Mouse (Mus musculus) hindbrain, embryonic 13.5 days (tissue): Measurements from ENCODE around the gene Gjb3. TPM values are rescaled to one million over a fixed set of nuclear protein-coding genes. Genes with fewer than 3 reads are reported as not detected.

Source experiments
- ATAC-seq: fragments of 200-750 bp; cut with Nextera tagmentation; 2 replicates; pipeline ENCODE4 v1.8.0; 2017; ENCODE audit warnings: moderate TSS enrichment; ENCODE audit not compliant: low FRiP score
- H3K27ac ChIP-seq: fragments of 300-500 bp; sonication (generic); 2 replicates; pipeline ENCODE4 v1.5.1; 2015; ENCODE audit warnings: inconsistent platforms, mild to moderate bottlenecking, moderate library complexity
- H3K27me3 ChIP-seq: fragments of 300-500 bp; sonication (generic); 2 replicates; pipeline ENCODE4 v1.6.1; 2015; ENCODE audit warnings: mild to moderate bottlenecking, inconsistent platforms
- H3K36me3 ChIP-seq: fragments of 300-500 bp; sonication (generic); 2 replicates; pipeline ENCODE4 v1.6.1; 2015; ENCODE audit warnings: mild to moderate bottlenecking, inconsistent platforms
- H3K4me1 ChIP-seq: fragments of 300-500 bp; sonication (generic); replicated peaks from 2 replicates; pipeline ENCODE4 v1.6.1; 2015; ENCODE audit warnings: inconsistent platforms
- H3K4me2 ChIP-seq: fragments of 300-500 bp; sonication (generic); 2 replicates; pipeline ENCODE4 v1.6.1; 2015; ENCODE audit warnings: inconsistent platforms, mild to moderate bottlenecking, moderate library complexity
- H3K4me3 ChIP-seq: fragments of 300-500 bp; sonication (generic); 2 replicates; pipeline ENCODE4 v1.5.1; 2015; ENCODE audit warnings: mild to moderate bottlenecking, inconsistent platforms
- H3K9ac ChIP-seq: fragments of 300-500 bp; sonication (generic); 2 replicates; pipeline ENCODE4 v1.6.1; 2015; ENCODE audit warnings: mild to moderate bottlenecking, inconsistent platforms
- H3K9me3 ChIP-seq: fragments of 300-500 bp; sonication (generic); 2 replicates; pipeline ENCODE4 v1.6.1; 2016; ENCODE audit warnings: inconsistent platforms
- WGBS: fragments of 180-500 bp; shearing (Covaris S2); methylation state at CpG from one replicate; pipeline ENCODE4 v1.1.7; 2015; 5-methylcytosine and 5-hydroxymethylcytosine counted together
- polyA plus RNA-seq: library from polyadenylated mRNA; unstranded; fragments of >200 nt; fragmentation: Nextera tagmentation; extraction: Ambion mirVana; gene quantifications from 2 replicates; pipeline ENCODE4 v1.2.1, GENCODE M21; 2015

Gene Gjb3
- polyA plus RNA-seq, 1 experiment from 2014 or later = 0.30 TPM

GRCm38 (mm10) chr4:127363331-127363730 is 32.7 kb upstream of the Gjb3 start:
- 60% methylated on average over 4 of the region's 4 CpGs for WGBS
- Histone ChIP-seq H3K4me2 (no peak overlapping the region), H3K9ac (no peak overlapping the region), H3K4me3 (no peak overlapping the region), H3K4me1 (peaks cover 17% of the 10 kb centered on the region), H3K27ac (no peak overlapping the region), H3K27me3 (0 out of 2 replicates have a peak, but pooled peaks cover 10% of the 10 kb centered on the region), H3K9me3 (no peaks in the 10 kb centered on the region), H3K36me3 (no peaks in the 10 kb centered on the region)
- no peak for ATAC-seq

GRCm38 (mm10) chr4:127362520-127362919 is 31.9 kb upstream of the Gjb3 start:
- no peak overlapping the region for H3K4me3 ChIP-seq
- H3K27me3 ChIP-seq = 0 out of 2 replicates have a peak, but pooled peaks cover 14% of the 10 kb centered on the region
- H3K9ac ChIP-seq = no peak overlapping the region
- H3K4me1 ChIP-seq = peaks cover 23% of the 10 kb centered on the region
- no peaks in the 10 kb centered on the region for H3K9me3 ChIP-seq
- WGBS = 92% methylated on average over 3 of the region's 3 CpGs
- no peak overlapping the region for H3K27ac ChIP-seq
- H3K36me3 ChIP-seq = no peaks in the 10 kb centered on the region
- ATAC-seq = no peak
- no peak overlapping the region for H3K4me2 ChIP-seq

- Histone ChIP-seq H3K4me3 (no peak within 1 kb of the TSS), H3K9ac (no peak within 1 kb of the TSS), H3K27ac (no peak within 1 kb of the TSS), H3K27me3 (0 out of 2 replicates have a peak, but pooled peaks cover 17% of the 10 kb centered on the region), H3K36me3 (no peaks in the 10 kb centered on the region), H3K4me2 (no peak within 1 kb of the TSS), H3K9me3 (no peaks in the 10 kb centered on the region), H3K4me1 (peaks cover 20% of the 10 kb centered on the region)
- WGBS = 28% methylated on average over 5 of the region's 5 CpGs
- no peak for ATAC-seq
These were observed 27.4 kb upstream of the Gjb3 start, which contains the start of gene Gjb5 for GRCm38 (mm10) chr4:127358018-127358417. Gene Gjb5, minus strand, starts transcription at chr4:127358181.

GRCm38 (mm10) chr4:127354506-127355485 is 24.2 kb upstream of the Gjb3 start:
- Histone ChIP-seq H3K9ac (no peak overlapping the region), H3K9me3 (no peaks in the 10 kb centered on the region), H3K4me3 (no peak overlapping the region), H3K27me3 (0 out of 2 replicates have a peak, but pooled peaks cover 17% of the 10 kb centered on the region), H3K4me2 (no peak overlapping the region), H3K27ac (no peak overlapping the region), H3K36me3 (no peaks in the 10 kb centered on the region), H3K4me1 (peaks cover 16% of the 10 kb centered on the region)
- WGBS = 73% methylated on average over 15 of the region's 15 CpGs
- ATAC-seq = no peak

- no peak for ATAC-seq
- no peaks in the 10 kb centered on the region for H3K36me3 ChIP-seq
- H3K9me3 ChIP-seq = no peaks in the 10 kb centered on the region
- H3K4me3 ChIP-seq = no peak within 1 kb of the TSS
- H3K27me3 ChIP-seq = 0 out of 2 replicates have a peak, but pooled peaks cover 11% of the 10 kb centered on the region
- WGBS = 43% methylated on average over 8 of the region's 8 CpGs
- H3K4me1 ChIP-seq = peaks cover 16% of the 10 kb centered on the region
- H3K4me2 ChIP-seq = no peak within 1 kb of the TSS
- no peak within 1 kb of the TSS for H3K27ac ChIP-seq
- H3K9ac ChIP-seq = no peak within 1 kb of the TSS
These were observed 23.4 kb upstream of the Gjb3 start, which contains the start of gene Gjb4 for GRCm38 (mm10) chr4:127353951-127354438. Gene Gjb4, minus strand, starts transcription at chr4:127354081.

GRCm38 (mm10) chr4:127352594-127352993 is 21.9 kb upstream of the Gjb3 start:
- no peak overlapping the region for H3K9ac ChIP-seq
- WGBS = 14% methylated on average over 1 of the region's 1 CpGs
- no peaks in the 10 kb centered on the region for H3K36me3 ChIP-seq
- no peaks in the 10 kb centered on the region for H3K9me3 ChIP-seq
- H3K27me3 ChIP-seq = 0 out of 2 replicates have a peak, but pooled peaks cover 3% of the 10 kb centered on the region
- H3K27ac ChIP-seq = no peak overlapping the region
- peaks cover 11% of the 10 kb centered on the region for H3K4me1 ChIP-seq
- ATAC-seq = no peak
- H3K4me3 ChIP-seq = no peak overlapping the region
- H3K4me2 ChIP-seq = no peak overlapping the region

GRCm38 (mm10) chr4:127349560-127350300 is 19.1 kb upstream of the Gjb3 start:
- WGBS = 75% methylated on average over 4 of the region's 4 CpGs
- no peak overlapping the region for H3K4me2 ChIP-seq
- H3K27ac ChIP-seq = no peak overlapping the region
- H3K27me3 ChIP-seq = no peaks in the 10 kb centered on the region
- H3K4me3 ChIP-seq = no peak overlapping the region
- ATAC-seq = no peak
- no peaks in the 10 kb centered on the region for H3K9me3 ChIP-seq
- no peaks in the 10 kb centered on the region for H3K36me3 ChIP-seq
- H3K9ac ChIP-seq = no peak overlapping the region
- peaks cover 9% of the 10 kb centered on the region for H3K4me1 ChIP-seq

- 90% methylated on average over 5 of the region's 5 CpGs for WGBS
- Histone ChIP-seq H3K27ac (no peak overlapping the region), H3K9ac (no peak overlapping the region), H3K4me3 (no peak overlapping the region), H3K36me3 (no peaks in the 10 kb centered on the region), H3K9me3 (no peaks in the 10 kb centered on the region), H3K27me3 (no peaks in the 10 kb centered on the region), H3K4me2 (no peak overlapping the region), H3K4me1 (no peaks in the 10 kb centered on the region)
- no peak for ATAC-seq
These were observed 14.4 kb upstream of the Gjb3 start for GRCm38 (mm10) chr4:127345000-127345399.

GRCm38 (mm10) chr4:127341372-127341771 is 10.7 kb upstream of the Gjb3 start:
- Histone ChIP-seq H3K4me1 (no peaks in the 10 kb centered on the region), H3K4me3 (no peak overlapping the region), H3K27ac (no peak overlapping the region), H3K4me2 (no peak overlapping the region), H3K9me3 (no peaks in the 10 kb centered on the region), H3K36me3 (no peaks in the 10 kb centered on the region), H3K27me3 (no peaks in the 10 kb centered on the region), H3K9ac (no peak overlapping the region)
- WGBS = 67% methylated on average over 6 of the region's 6 CpGs
- no peak for ATAC-seq

GRCm38 (mm10) chr4:127337668-127338067 is 7.0 kb upstream of the Gjb3 start:
- Histone ChIP-seq H3K4me1 (peaks cover 5% of the 10 kb centered on the region; the same call in 1 of the 2 replicates), H3K36me3 (no peaks in the 10 kb centered on the region), H3K27me3 (peaks cover 11% of the 10 kb centered on the region; the same call in 1 of the 2 replicates), H3K9ac (no peak overlapping the region), H3K4me2 (no peak overlapping the region), H3K27ac (no peak overlapping the region), H3K9me3 (no peaks in the 10 kb centered on the region), H3K4me3 (no peak overlapping the region)
- WGBS = 92% methylated on average over 5 of the region's 5 CpGs
- no peak for ATAC-seq

- Histone ChIP-seq H3K4me1 (peaks cover 25% of the 10 kb centered on the region), H3K36me3 (no peaks in the 10 kb centered on the region), H3K27me3 (peaks cover 37% of the 10 kb centered on the region), H3K4me3 (no peak overlapping the region), H3K4me2 (no peak overlapping the region), H3K9ac (no peak overlapping the region), H3K9me3 (no peaks in the 10 kb centered on the region), H3K27ac (no peak overlapping the region)
- WGBS = 47% methylated on average over 5 of the region's 5 CpGs
- ATAC-seq = no peak
These were observed 4.3 kb upstream of the Gjb3 start for GRCm38 (mm10) chr4:127334870-127335504.
